Mouse (Mus musculus) bone marrow, adult 2 months (tissue): Measurements from ENCODE around the gene Iqch.

Source experiments
- CTCF ChIP-seq: fragments of 200-500 bp; IDR thresholded peaks from 2 replicates; pipeline ENCODE4 v1.5.1; 2011; ENCODE audit warnings: low read length, control low read depth; ENCODE audit not compliant: control insufficient read depth, insufficient read depth
- POLR2A ChIP-seq: fragments of 200-500 bp; IDR thresholded peaks from 2 replicates; pipeline ENCODE4 v1.6.1; 2011; ENCODE audit warnings: low read depth, mild to moderate bottlenecking, control low read depth, low read length, borderline replicate concordance; ENCODE audit not compliant: control insufficient read depth

DNA sequence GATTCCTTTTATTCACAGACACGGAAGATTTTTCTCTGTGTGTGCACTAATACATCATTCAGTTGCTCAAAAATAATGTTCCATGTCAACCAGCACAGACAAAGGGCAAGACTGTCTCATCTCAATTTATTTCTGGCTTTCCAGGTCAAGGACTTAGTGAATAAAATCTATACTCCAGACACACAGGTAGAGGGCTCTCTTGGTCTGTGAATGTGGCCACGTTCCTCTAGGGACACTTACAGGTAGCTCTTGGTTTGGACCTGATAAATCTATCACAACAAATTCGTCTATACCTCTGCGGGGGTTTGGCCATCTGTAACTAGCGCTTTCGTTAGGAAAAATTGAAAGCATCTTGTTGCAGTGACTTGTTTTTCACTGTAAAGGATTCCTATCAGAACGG, 29.4 kb downstream of the Iqch start:
- TF ChIP-seq CTCF (no peak), POLR2A (no peak)
